Mouse (Mus musculus): ENCODE measurements around the gene Rgs21. TPM values are rescaled to one million over a fixed set of nuclear protein-coding genes. Genes with fewer than 3 reads are reported as not detected.

The Rgs21 gene
- polyA plus RNA-seq, 1 experiment from 2014 or later, result not detected

- DNase-seq (ENCODE audit: low spot score), result no peak
- no peaks in the 10 kb centered on the region for H3K9me3 ChIP-seq
- no peaks in the 10 kb centered on the region for H3K36me3 ChIP-seq (replicated peaks)
- H3K27ac ChIP-seq (replicated peaks), result no peak overlapping the region
- 60% methylated on average over 3 of the region's 3 CpGs for WGBS
- no peaks in the 10 kb centered on the region for H3K4me1 ChIP-seq
- H3K4me3 ChIP-seq, result no peak overlapping the region
- H3K27me3 ChIP-seq (replicated peaks; ENCODE audit: low read depth, poor library complexity, severe bottlenecking), result no peaks in the 10 kb centered on the region
These were observed 69.4 kb downstream of the Rgs21 start for GRCm38 (mm10) chr1:144498051-144498450.

GRCm38 (mm10) chr1:144493336-144493735, 74.1 kb downstream of the Rgs21 start:
- no peak overlapping the region for H3K27ac ChIP-seq (replicated peaks)
- H3K27me3 ChIP-seq (replicated peaks; ENCODE audit: low read depth, poor library complexity, severe bottlenecking), result no peaks in the 10 kb centered on the region
- no peaks in the 10 kb centered on the region for H3K36me3 ChIP-seq (replicated peaks)
- 91% methylated on average over 1 of the region's 1 CpGs for WGBS
- DNase-seq (ENCODE audit: low spot score), result no peak
- H3K9me3 ChIP-seq, result no peaks in the 10 kb centered on the region
- H3K4me3 ChIP-seq, result no peak overlapping the region
- H3K4me1 ChIP-seq, result no peaks in the 10 kb centered on the region

- Histone ChIP-seq H3K27ac (replicated peaks) (no peak overlapping the region), H3K9me3 (no peaks in the 10 kb centered on the region), H3K27me3 (replicated peaks; ENCODE audit: low read depth, poor library complexity, severe bottlenecking) (no peaks in the 10 kb centered on the region), H3K4me1 (no peaks in the 10 kb centered on the region), H3K4me3 (no peak overlapping the region), H3K36me3 (replicated peaks) (no peaks in the 10 kb centered on the region)
- DNase-seq (ENCODE audit: low spot score), result no peak
- 86% methylated on average over 5 of the region's 5 CpGs for WGBS
These were observed 79.1 kb downstream of the Rgs21 start for GRCm38 (mm10) chr1:144488223-144488835.

Other genes with a start within 250 kb of the Rgs21 start
- 0.80 and 1.5 TPM in 2 replicates for gene Rgs18, start 207.8 kb upstream of the Rgs21 start, polyA plus RNA-seq (2016; fragmentation: Nextera tagmentation; extraction: Ambion mirVana)

Measured in embryonic facial prominence, embryonic 10.5 days (tissue).